Mouse (Mus musculus): Measurements from ENCODE around the gene Them7. TPM values are rescaled to one million over a fixed set of nuclear protein-coding genes. Genes with fewer than 3 reads are reported as not detected.

Gene Them7
- 0.15 and 0.17 TPM in 2 replicates for polyA plus RNA-seq (2014; fragmentation: Nextera tagmentation; extraction: Ambion mirVana)

GRCm38 (mm10) chr2:105224134-105224986, at the start of gene Them7:
Them7 (plus strand) TSS chr2:105224320.
- Histone ChIP-seq H3K27ac (ENCODE audit: low read depth, low read length) (no peak within 1 kb of the TSS), H3K27me3 (ENCODE audit: control insufficient read depth, insufficient read depth, low read length) (peaks cover 8% of the 10 kb centered on the region; the same call in 1 of the 2 replicates), H3K36me3 (ENCODE audit: control insufficient read depth, insufficient read depth, low read length) (no peaks in the 10 kb centered on the region), H3K4me3 (ENCODE audit: low read depth, low read length) (peak within 1 kb of the TSS; percentile 28), H3K9me3 (ENCODE audit: control insufficient read depth, low read length) (no peaks in the 10 kb centered on the region), H3K9ac (ENCODE audit: low read depth, low read length) (peak within 1 kb of the TSS; percentile 44), H3K4me2 (replicated peaks; ENCODE audit: low read depth, low read length) (peak within 1 kb of the TSS; percentile 67), H3K4me1 (replicated peaks; ENCODE audit: control insufficient read depth, insufficient read depth, low read length) (peaks cover 4% of the 10 kb centered on the region; the same call in 1 of the 2 replicates)
- ATAC-seq (ENCODE audit: low FRiP score) (peak; percentile 56; the same call in 1 of the 2 replicates), DNase-seq (ENCODE audit: low spot score) (peak; percentile 44)
- 2% methylated on average over 38 of the region's 38 CpGs for WGBS

- Histone ChIP-seq H3K4me1 (replicated peaks; ENCODE audit: control insufficient read depth, insufficient read depth, low read length) (no peaks in the 10 kb centered on the region), H3K9me3 (ENCODE audit: control insufficient read depth, low read length) (no peaks in the 10 kb centered on the region), H3K4me2 (replicated peaks; ENCODE audit: low read depth, low read length) (no peak overlapping the region), H3K9ac (ENCODE audit: low read depth, low read length) (no peak overlapping the region), H3K27me3 (ENCODE audit: control insufficient read depth, insufficient read depth, low read length) (no peaks in the 10 kb centered on the region), H3K4me3 (ENCODE audit: low read depth, low read length) (no peak overlapping the region), H3K36me3 (ENCODE audit: control insufficient read depth, insufficient read depth, low read length) (no peaks in the 10 kb centered on the region), H3K27ac (ENCODE audit: low read depth, low read length) (no peak overlapping the region)
- WGBS, result 93% methylated on average over 12 of the region's 12 CpGs
- ATAC-seq (ENCODE audit: low FRiP score) (no peak), DNase-seq (ENCODE audit: low spot score) (no peak)
Measured at GRCm38 (mm10) chr2:105178871-105179270, 45.2 kb upstream of the Them7 start.

- H3K4me3 ChIP-seq (ENCODE audit: low read depth, low read length), result no peak overlapping the region
- no peak overlapping the region for H3K9ac ChIP-seq (ENCODE audit: low read depth, low read length)
- DNase-seq (ENCODE audit: low spot score), result no peak
- H3K4me2 ChIP-seq (replicated peaks; ENCODE audit: low read depth, low read length), result no peak overlapping the region
- H3K27ac ChIP-seq (ENCODE audit: low read depth, low read length), result no peak overlapping the region
- no peaks in the 10 kb centered on the region for H3K36me3 ChIP-seq (ENCODE audit: control insufficient read depth, insufficient read depth, low read length)
- H3K27me3 ChIP-seq (ENCODE audit: control insufficient read depth, insufficient read depth, low read length), result no peaks in the 10 kb centered on the region
- no peaks in the 10 kb centered on the region for H3K4me1 ChIP-seq (replicated peaks; ENCODE audit: control insufficient read depth, insufficient read depth, low read length)
- H3K9me3 ChIP-seq (ENCODE audit: control insufficient read depth, low read length), result no peaks in the 10 kb centered on the region
- 35% methylated on average over 6 of the region's 6 CpGs for WGBS
- ATAC-seq (ENCODE audit: low FRiP score), result no peak
Measured at GRCm38 (mm10) chr2:105182501-105182900, 41.6 kb upstream of the Them7 start.

DNA sequence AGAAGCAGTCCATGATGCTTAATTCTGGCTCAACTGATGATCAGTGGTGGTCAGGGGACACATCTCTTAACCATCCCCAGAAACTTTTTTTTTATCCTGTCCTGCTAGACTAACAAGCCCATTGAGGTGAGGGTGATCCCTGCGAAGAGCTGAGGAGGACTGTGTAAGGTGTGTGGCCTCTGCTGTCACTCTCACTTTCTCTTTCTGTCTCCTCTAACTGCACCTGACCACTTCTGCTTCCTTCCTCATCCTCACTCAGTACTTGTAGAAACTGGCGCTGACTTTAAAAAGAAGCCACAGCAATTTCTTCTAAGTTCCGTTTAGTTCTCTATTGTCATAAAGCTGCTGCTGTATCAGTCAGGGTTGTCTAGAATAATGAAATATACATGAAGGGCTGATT, 39.0 kb upstream of the Them7 start:
- H3K36me3 ChIP-seq (ENCODE audit: control insufficient read depth, insufficient read depth, low read length), result no peaks in the 10 kb centered on the region
- no peak overlapping the region for H3K27ac ChIP-seq (ENCODE audit: low read depth, low read length)
- H3K4me3 ChIP-seq (ENCODE audit: low read depth, low read length), result no peak overlapping the region
- H3K4me1 ChIP-seq (replicated peaks; ENCODE audit: control insufficient read depth, insufficient read depth, low read length), result no peaks in the 10 kb centered on the region
- no peaks in the 10 kb centered on the region for H3K9me3 ChIP-seq (ENCODE audit: control insufficient read depth, low read length)
- WGBS, result 92% methylated on average over 3 of the region's 3 CpGs
- no peaks in the 10 kb centered on the region for H3K27me3 ChIP-seq (ENCODE audit: control insufficient read depth, insufficient read depth, low read length)
- H3K4me2 ChIP-seq (replicated peaks; ENCODE audit: low read depth, low read length), result no peak overlapping the region
- DNase-seq (ENCODE audit: low spot score) (no peak), ATAC-seq (ENCODE audit: low FRiP score) (no peak)
- no peak overlapping the region for H3K9ac ChIP-seq (ENCODE audit: low read depth, low read length)

DNA sequence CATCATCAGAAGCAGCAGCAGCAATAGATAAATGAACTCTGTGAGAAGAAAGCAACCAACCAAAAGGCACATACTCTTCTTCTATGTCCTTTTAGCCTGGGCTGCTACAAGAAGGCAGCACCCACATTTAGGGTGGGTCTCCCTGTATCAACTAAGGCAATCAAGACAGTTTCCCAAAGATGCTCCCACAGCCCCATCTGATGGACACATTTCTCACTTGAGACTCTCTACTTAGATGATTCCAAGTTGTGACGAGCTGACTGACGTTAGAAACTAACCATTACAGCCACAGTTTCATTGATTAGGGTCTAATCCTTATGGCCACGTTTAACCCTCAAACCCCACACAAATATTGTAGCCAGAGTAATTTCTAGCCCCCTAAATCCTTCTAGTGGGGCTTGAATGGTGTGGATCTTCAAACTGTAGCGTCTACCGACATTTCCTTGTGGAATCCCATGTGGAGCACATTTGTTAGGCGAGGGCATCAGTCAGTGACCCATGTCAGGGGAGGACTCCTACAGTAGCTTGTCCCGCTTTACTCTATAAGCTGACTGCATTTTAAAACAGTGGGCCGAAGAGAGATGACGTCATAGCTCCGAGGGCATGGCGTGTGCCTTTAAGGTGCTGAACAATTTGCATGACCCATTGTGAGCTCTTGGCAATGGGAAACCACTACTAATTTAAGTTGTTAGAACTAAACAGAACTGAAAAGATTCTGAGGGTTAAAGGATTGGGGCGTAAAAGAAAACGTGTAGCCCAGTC, 38.2 kb upstream of the Them7 start:
- no peaks in the 10 kb centered on the region for H3K9me3 ChIP-seq (ENCODE audit: control insufficient read depth, low read length)
- H3K4me3 ChIP-seq (ENCODE audit: low read depth, low read length), result no peak overlapping the region
- ATAC-seq (ENCODE audit: low FRiP score), result no peak
- DNase-seq (ENCODE audit: low spot score), result no peak
- 81% methylated on average over 13 of the region's 13 CpGs for WGBS
- no peaks in the 10 kb centered on the region for H3K36me3 ChIP-seq (ENCODE audit: control insufficient read depth, insufficient read depth, low read length)
- H3K9ac ChIP-seq (ENCODE audit: low read depth, low read length), result no peak overlapping the region
- H3K4me2 ChIP-seq (replicated peaks; ENCODE audit: low read depth, low read length), result no peak overlapping the region
- H3K4me1 ChIP-seq (replicated peaks; ENCODE audit: control insufficient read depth, insufficient read depth, low read length), result no peaks in the 10 kb centered on the region
- H3K27me3 ChIP-seq (ENCODE audit: control insufficient read depth, insufficient read depth, low read length), result no peaks in the 10 kb centered on the region
- no peak overlapping the region for H3K27ac ChIP-seq (ENCODE audit: low read depth, low read length)

GRCm38 (mm10) chr2:105186591-105186990, 37.5 kb upstream of the Them7 start:
- Histone ChIP-seq H3K36me3 (ENCODE audit: control insufficient read depth, insufficient read depth, low read length) (no peaks in the 10 kb centered on the region), H3K9me3 (ENCODE audit: control insufficient read depth, low read length) (no peaks in the 10 kb centered on the region), H3K27me3 (ENCODE audit: control insufficient read depth, insufficient read depth, low read length) (no peaks in the 10 kb centered on the region), H3K27ac (ENCODE audit: low read depth, low read length) (no peak overlapping the region), H3K4me2 (replicated peaks; ENCODE audit: low read depth, low read length) (no peak overlapping the region), H3K4me1 (replicated peaks; ENCODE audit: control insufficient read depth, insufficient read depth, low read length) (no peaks in the 10 kb centered on the region), H3K4me3 (ENCODE audit: low read depth, low read length) (no peak overlapping the region), H3K9ac (ENCODE audit: low read depth, low read length) (no peak overlapping the region)
- 85% methylated on average over 5 of the region's 5 CpGs for WGBS
- DNase-seq (ENCODE audit: low spot score) (no peak), ATAC-seq (ENCODE audit: low FRiP score) (no peak)

GRCm38 (mm10) chr2:105188182-105188581, 35.9 kb upstream of the Them7 start:
- Histone ChIP-seq H3K27me3 (ENCODE audit: control insufficient read depth, insufficient read depth, low read length) (no peaks in the 10 kb centered on the region), H3K4me3 (ENCODE audit: low read depth, low read length) (no peak overlapping the region), H3K9ac (ENCODE audit: low read depth, low read length) (no peak overlapping the region), H3K4me1 (replicated peaks; ENCODE audit: control insufficient read depth, insufficient read depth, low read length) (no peaks in the 10 kb centered on the region), H3K27ac (ENCODE audit: low read depth, low read length) (no peak overlapping the region), H3K4me2 (replicated peaks; ENCODE audit: low read depth, low read length) (no peak overlapping the region), H3K9me3 (ENCODE audit: control insufficient read depth, low read length) (no peaks in the 10 kb centered on the region), H3K36me3 (ENCODE audit: control insufficient read depth, insufficient read depth, low read length) (no peaks in the 10 kb centered on the region)
- ATAC-seq (ENCODE audit: low FRiP score) (no peak), DNase-seq (ENCODE audit: low spot score) (peak; percentile 41)
- WGBS, result 79% methylated on average over 10 of the region's 10 CpGs

- H3K27me3 ChIP-seq (ENCODE audit: control insufficient read depth, insufficient read depth, low read length), result no peaks in the 10 kb centered on the region
- no peaks in the 10 kb centered on the region for H3K9me3 ChIP-seq (ENCODE audit: control insufficient read depth, low read length)
- no peaks in the 10 kb centered on the region for H3K36me3 ChIP-seq (ENCODE audit: control insufficient read depth, insufficient read depth, low read length)
- ATAC-seq (ENCODE audit: low FRiP score) (no peak), DNase-seq (ENCODE audit: low spot score) (peak; percentile 44)
- no peak overlapping the region for H3K9ac ChIP-seq (ENCODE audit: low read depth, low read length)
- no peak overlapping the region for H3K27ac ChIP-seq (ENCODE audit: low read depth, low read length)
- no peak overlapping the region for H3K4me3 ChIP-seq (ENCODE audit: low read depth, low read length)
- H3K4me1 ChIP-seq (replicated peaks; ENCODE audit: control insufficient read depth, insufficient read depth, low read length), result no peaks in the 10 kb centered on the region
- H3K4me2 ChIP-seq (replicated peaks; ENCODE audit: low read depth, low read length), result no peak overlapping the region
- 30% methylated on average over 5 of the region's 5 CpGs for WGBS
Measured at GRCm38 (mm10) chr2:105189352-105189751, 34.8 kb upstream of the Them7 start.
